Mouse (Mus musculus) G1E-ER4 (cell line): ENCODE results near the gene Sh2b3. TPM values are rescaled to one million over a fixed set of nuclear protein-coding genes. Genes with fewer than 3 reads are reported as not detected.

Experiments
- GATA1 ChIP-seq: IDR thresholded peaks from one replicate; pipeline ENCODE4 v1.8.0; 2012; ENCODE audit warnings: low read length, inconsistent platforms
- polyA plus RNA-seq: library from polyadenylated mRNA; stranded (reverse); fragments of >175 nt; gene quantifications from 2 replicates; pipeline ENCODE4 v1.2.3, GENCODE M21; 2012

The Sh2b3 gene
- polyA plus RNA-seq, 1 experiment: 166 TPM

- no peak for TF ChIP-seq GATA1
Measured at GRCm38 (mm10) chr5:121791026-121791425, 46.4 kb downstream of the Sh2b3 start.

GRCm38 (mm10) chr5:121783862-121784500 is 53.5 kb downstream of the Sh2b3 start:
- TF ChIP-seq GATA1: no peak

GRCm38 (mm10) chr5:121782467-121782866 is 55.0 kb downstream of the Sh2b3 start:
- no peak for TF ChIP-seq GATA1

- TF ChIP-seq GATA1: no peak
Measured at GRCm38 (mm10) chr5:121780180-121780579, 57.3 kb downstream of the Sh2b3 start.

- no peak for TF ChIP-seq GATA1
Measured at GRCm38 (mm10) chr5:121778485-121779119, 58.8 kb downstream of the Sh2b3 start.

- no peak for TF ChIP-seq GATA1
Measured at GRCm38 (mm10) chr5:121771611-121772010, 65.8 kb downstream of the Sh2b3 start.

GRCm38 (mm10) chr5:121769827-121770226 is 67.6 kb downstream of the Sh2b3 start:
- no peak for TF ChIP-seq GATA1

GRCm38 (mm10) chr5:121767564-121767963 is 69.9 kb downstream of the Sh2b3 start:
- TF ChIP-seq GATA1: no peak

- no peak for TF ChIP-seq GATA1
Measured at GRCm38 (mm10) chr5:121766038-121766773, 71.2 kb downstream of the Sh2b3 start.

Other genes with a start within 250 kb of the Sh2b3 start
- 124 and 151 TPM in 2 replicates for gene Aldh2, start 243.8 kb downstream of the Sh2b3 start, polyA plus RNA-seq
- 1.0 and 1.3 TPM in 2 replicates for gene Acad12, start 218.7 kb downstream of the Sh2b3 start, polyA plus RNA-seq
- 2.6 and 3.5 TPM in 2 replicates for gene Acad10, start 177.1 kb downstream of the Sh2b3 start, polyA plus RNA-seq
- 12.8 and 12.9 TPM in 2 replicates for gene Brap, start 177.1 kb downstream of the Sh2b3 start, polyA plus RNA-seq
- 43.1 and 81.7 TPM in 2 replicates for gene Atxn2, start 126.3 kb downstream of the Sh2b3 start, polyA plus RNA-seq
- 15.4 and 22.0 TPM in 2 replicates for gene Pheta1, start 11.3 kb upstream of the Sh2b3 start, polyA plus RNA-seq
- not detected in 2 replicates for gene Cux2, start 212.5 kb upstream of the Sh2b3 start, polyA plus RNA-seq